Mouse (Mus musculus) forebrain, embryonic 16.5 days (tissue): ENCODE measurements around the gene Lrsam1. TPM values are rescaled to one million over a fixed set of nuclear protein-coding genes. Genes with fewer than 3 reads are reported as not detected.
A peak's percentile ranks its signal among the peaks of the same experiment; 100 is the strongest.

Experiments
- ATAC-seq: fragments of 200-750 bp; cut with Nextera tagmentation; 2 replicates; pipeline ENCODE4 v1.8.0; 2017; ENCODE audit warnings: mild to moderate bottlenecking, moderate library complexity
- H3K27ac ChIP-seq: fragments of 300-500 bp; sonication (generic); 2 replicates; pipeline ENCODE4 v1.5.1; 2014; ENCODE audit warnings: low read length, control low read depth
- H3K27me3 ChIP-seq: fragments of 300-500 bp; sonication (generic); replicated peaks from 2 replicates; pipeline ENCODE4 v1.6.1; 2014; ENCODE audit warnings: low read length; ENCODE audit not compliant: control insufficient read depth, insufficient read depth
- H3K36me3 ChIP-seq: fragments of 300-500 bp; sonication (generic); 2 replicates; pipeline ENCODE4 v1.6.1; 2014; ENCODE audit not compliant: control insufficient read depth, insufficient read depth
- H3K4me1 ChIP-seq: fragments of 300-500 bp; sonication (generic); replicated peaks from 2 replicates; pipeline ENCODE4 v1.6.1; 2014; ENCODE audit warnings: low read length; ENCODE audit not compliant: control insufficient read depth, insufficient read depth
- H3K4me2 ChIP-seq: fragments of 300-500 bp; sonication (generic); 2 replicates; pipeline ENCODE4 v1.6.1; 2014; ENCODE audit warnings: mild to moderate bottlenecking, low read length, control low read depth
- H3K4me3 ChIP-seq: fragments of 300-500 bp; sonication (generic); replicated peaks from 2 replicates; pipeline ENCODE4 v1.5.1; 2014; ENCODE audit warnings: mild to moderate bottlenecking, low read length, control low read depth
- H3K9ac ChIP-seq: fragments of 300-500 bp; sonication (generic); replicated peaks from 2 replicates; pipeline ENCODE4 v1.6.1; 2014; ENCODE audit warnings: low read depth, low read length, control low read depth
- H3K9me3 ChIP-seq: fragments of 300-500 bp; sonication (generic); 2 replicates; pipeline ENCODE4 v1.6.1; 2016; ENCODE audit warnings: low read length; ENCODE audit not compliant: control insufficient read depth
- WGBS: fragments of 180-500 bp; shearing (Covaris S2); extraction: QIAGEN DNeasy Blood & Tissue Kit; methylation state at CpG from one replicate; pipeline ENCODE4 v1.1.7; 2014; 5-methylcytosine and 5-hydroxymethylcytosine counted together
- polyA plus RNA-seq: library from polyadenylated mRNA; unstranded; fragments of >200 nt; fragmentation: Nextera tagmentation; extraction: Ambion mirVana; gene quantifications from 2 replicates; pipeline ENCODE4 v1.2.1, GENCODE M21; 2015

Lrsam1 gene
- polyA plus RNA-seq, 1 experiment from 2014 or later, result 21.9 TPM

DNA sequence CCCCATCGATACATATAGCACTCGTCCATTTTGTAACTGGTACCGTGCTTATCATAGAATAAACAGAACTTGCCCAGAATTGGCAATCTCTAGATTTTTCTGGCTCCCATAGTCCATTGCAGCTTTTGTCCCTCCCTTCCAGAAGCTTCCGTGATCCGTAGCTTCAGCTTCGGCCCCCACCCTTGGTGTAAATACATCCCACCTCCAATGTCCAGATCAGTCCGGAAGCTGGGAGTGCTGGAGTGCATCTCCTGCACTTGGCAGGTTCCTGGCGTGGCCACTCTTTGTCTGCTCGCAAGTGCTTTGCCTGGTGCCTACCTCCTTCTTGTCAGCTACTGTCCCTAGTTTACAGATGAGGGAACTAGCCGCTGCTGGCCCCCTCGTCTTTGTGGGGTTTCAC lies 52.6 kb downstream of the Lrsam1 start:
- Histone ChIP-seq H3K9me3 (no peaks in the 10 kb centered on the region), H3K4me1 (peaks cover 25% of the 10 kb centered on the region), H3K36me3 (peaks cover 3% of the 10 kb centered on the region; the same call in 1 of the 2 replicates), H3K4me3 (no peak overlapping the region), H3K27ac (peak overlapping the region; percentile 87), H3K27me3 (no peaks in the 10 kb centered on the region), H3K4me2 (peak overlapping the region; percentile 31; the same call in 1 of the 2 replicates), H3K9ac (peak overlapping the region; percentile 41)
- 19% methylated on average over 11 of the region's 11 CpGs for WGBS
- ATAC-seq, result no peak

DNA sequence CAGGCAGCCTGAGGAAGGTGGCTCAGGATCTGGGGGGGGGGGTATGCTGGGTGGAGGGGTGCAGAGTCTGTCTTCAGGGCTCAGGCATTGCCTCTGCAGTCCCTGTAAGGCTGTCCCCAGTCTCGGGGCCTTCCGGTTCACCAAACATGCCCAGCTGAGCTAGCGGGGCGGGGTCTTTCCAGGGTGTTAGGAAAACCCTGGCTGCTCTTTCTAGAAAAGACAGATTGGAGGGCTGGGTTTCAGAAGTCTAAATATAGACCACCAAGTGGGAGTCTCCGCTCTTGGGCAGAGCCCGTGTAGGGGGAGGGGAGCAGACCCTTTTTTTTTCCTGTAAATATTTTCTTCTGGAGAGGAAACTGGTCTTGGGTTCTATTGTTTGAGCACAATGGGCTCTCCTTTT lies 53.1 kb downstream of the Lrsam1 start:
- Histone ChIP-seq H3K9me3 (no peaks in the 10 kb centered on the region), H3K36me3 (peaks cover 3% of the 10 kb centered on the region; the same call in 1 of the 2 replicates), H3K27me3 (no peaks in the 10 kb centered on the region), H3K4me1 (peaks cover 25% of the 10 kb centered on the region), H3K4me3 (no peak overlapping the region), H3K9ac (peak overlapping the region; percentile 41), H3K4me2 (peak overlapping the region; percentile 31; the same call in 1 of the 2 replicates), H3K27ac (peak overlapping the region; percentile 87)
- peak; percentile 82 for ATAC-seq
- WGBS, result under 1% methylated on average over 6 of the region's 6 CpGs

DNA sequence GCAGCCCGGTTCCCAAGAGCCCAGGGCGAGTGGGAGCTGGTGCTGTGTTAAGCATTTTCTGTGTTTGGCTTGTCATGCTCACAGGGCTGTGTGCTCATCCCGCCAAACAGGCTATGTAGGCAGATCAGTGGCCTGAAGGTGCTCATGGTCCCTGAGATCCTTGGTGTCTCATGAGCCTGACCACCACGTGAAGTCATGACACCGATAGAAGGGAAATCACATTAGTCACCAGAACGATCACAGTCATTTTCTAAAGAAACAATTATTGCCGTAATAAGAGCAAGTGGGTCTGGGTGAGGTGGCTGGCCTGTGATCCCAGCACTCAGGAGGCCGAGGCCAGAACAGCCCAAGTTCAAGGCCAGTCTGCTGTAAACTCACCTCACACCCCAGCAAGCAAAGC lies 54.0 kb downstream of the Lrsam1 start:
- ATAC-seq, result no peak
- Histone ChIP-seq H3K36me3 (peaks cover 3% of the 10 kb centered on the region; the same call in 1 of the 2 replicates), H3K9me3 (no peaks in the 10 kb centered on the region), H3K27me3 (no peaks in the 10 kb centered on the region), H3K27ac (peak overlapping the region; percentile 11; the same call in 1 of the 2 replicates), H3K4me1 (peaks cover 25% of the 10 kb centered on the region), H3K4me2 (no peak overlapping the region), H3K4me3 (no peak overlapping the region), H3K9ac (peak overlapping the region; percentile 26; the same call in 1 of the 2 replicates)
- WGBS, result 59% methylated on average over 8 of the region's 8 CpGs

DNA sequence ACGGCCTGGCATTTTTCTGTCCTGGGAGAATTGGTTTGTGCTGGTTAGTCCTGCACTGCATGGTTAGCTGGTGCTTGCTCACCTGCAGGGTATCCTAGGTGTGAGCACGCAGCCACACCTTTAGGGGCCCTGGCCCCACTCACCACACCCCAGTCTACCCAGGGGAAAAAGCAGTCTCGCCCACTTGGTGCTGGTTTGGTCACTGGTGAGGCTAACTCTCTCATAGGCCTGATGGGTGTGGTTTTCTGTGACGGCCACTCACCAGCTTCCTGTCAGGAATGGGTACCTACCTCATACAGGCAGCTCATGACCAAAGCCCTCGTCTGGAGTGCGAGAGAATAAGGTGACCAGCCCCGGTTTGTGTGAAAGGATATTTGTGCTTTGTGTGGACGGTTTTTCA lies 56.1 kb downstream of the Lrsam1 start:
- Histone ChIP-seq H3K9me3 (no peaks in the 10 kb centered on the region), H3K9ac (no peak overlapping the region), H3K4me1 (peaks cover 25% of the 10 kb centered on the region), H3K4me2 (no peak overlapping the region), H3K27me3 (no peaks in the 10 kb centered on the region), H3K4me3 (no peak overlapping the region), H3K36me3 (no peaks in the 10 kb centered on the region), H3K27ac (no peak overlapping the region)
- WGBS, result 80% methylated on average over 8 of the region's 8 CpGs
- ATAC-seq, result no peak

DNA sequence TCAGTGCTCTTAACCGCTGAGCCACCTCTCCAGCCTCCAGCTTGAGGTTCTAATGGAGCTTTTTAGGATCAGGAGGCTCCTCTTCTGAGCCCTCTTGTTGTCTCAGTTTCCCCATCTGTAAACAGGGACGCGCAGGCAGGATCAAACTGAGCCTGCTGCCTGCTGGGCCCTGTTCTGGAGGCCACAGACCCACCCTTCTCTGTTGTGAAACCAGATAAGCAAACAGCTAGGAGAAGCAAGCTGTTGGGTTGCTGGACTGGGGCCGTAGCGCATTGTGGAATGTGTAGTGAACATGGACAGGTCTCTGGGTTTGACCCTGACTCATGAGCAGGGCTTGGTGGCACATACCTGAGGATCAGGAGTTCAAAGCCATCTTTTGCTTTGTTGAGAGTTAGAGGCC lies 56.8 kb downstream of the Lrsam1 start:
- H3K36me3 ChIP-seq, result no peaks in the 10 kb centered on the region
- 90% methylated on average over 5 of the region's 5 CpGs for WGBS

DNA sequence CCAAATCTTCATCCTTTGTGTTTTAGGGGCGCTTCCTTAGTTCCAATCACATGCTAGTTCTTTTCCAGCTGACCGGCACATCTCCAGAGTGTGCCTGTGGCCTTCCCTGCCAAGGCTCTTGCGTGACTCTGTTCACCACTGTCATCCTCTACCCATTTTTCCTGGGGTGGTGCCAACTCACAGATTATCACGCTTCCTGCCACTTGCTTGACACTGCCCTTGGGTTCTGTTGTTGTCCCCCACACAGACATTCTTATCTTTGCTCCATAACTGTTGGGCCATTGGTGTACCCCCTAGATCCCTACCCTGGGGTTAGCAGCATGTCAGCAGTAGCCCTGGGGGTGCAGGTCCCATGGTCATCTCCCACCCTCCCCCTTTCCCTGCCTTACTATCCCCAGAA lies 57.9 kb downstream of the Lrsam1 start:
- no peaks in the 10 kb centered on the region for H3K9me3 ChIP-seq
- no peak overlapping the region for H3K4me2 ChIP-seq
- H3K4me3 ChIP-seq, result no peak overlapping the region
- ATAC-seq, result no peak
- no peak overlapping the region for H3K9ac ChIP-seq
- no peaks in the 10 kb centered on the region for H3K27me3 ChIP-seq
- WGBS, result 86% methylated on average over 4 of the region's 4 CpGs
- no peak overlapping the region for H3K27ac ChIP-seq
- peaks cover 17% of the 10 kb centered on the region for H3K4me1 ChIP-seq
- H3K36me3 ChIP-seq, result no peaks in the 10 kb centered on the region

More for the DNA sequence above, 56.8 kb downstream of the Lrsam1 start:
- Histone ChIP-seq H3K27ac (no peak overlapping the region), H3K4me2 (no peak overlapping the region), H3K9ac (no peak overlapping the region), H3K4me3 (no peak overlapping the region), H3K4me1 (peaks cover 25% of the 10 kb centered on the region), H3K27me3 (no peaks in the 10 kb centered on the region), H3K9me3 (no peaks in the 10 kb centered on the region)
- no peak for ATAC-seq

DNA sequence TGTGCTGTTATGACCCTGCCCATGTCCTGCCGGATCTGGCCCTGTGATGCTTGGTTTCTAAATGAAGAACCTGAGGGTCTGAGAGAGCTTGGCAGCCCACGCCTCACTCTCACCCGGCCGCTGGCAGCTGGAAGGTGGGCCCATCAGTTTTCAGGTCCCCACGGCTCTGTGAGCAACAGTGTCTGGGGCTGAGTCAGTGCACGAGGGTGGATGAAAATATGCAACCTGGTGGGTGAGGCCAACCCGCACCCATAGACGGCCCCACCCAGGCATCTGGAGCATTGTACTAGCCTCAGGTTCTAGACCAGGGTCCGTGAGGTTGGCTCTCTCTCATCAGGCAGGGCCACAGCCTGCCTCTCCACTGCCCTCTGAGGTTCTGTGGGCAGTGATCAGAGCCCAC lies 59.3 kb downstream of the Lrsam1 start:
- WGBS, result 90% methylated on average over 9 of the region's 9 CpGs
- Histone ChIP-seq H3K27me3 (no peaks in the 10 kb centered on the region), H3K4me3 (no peak overlapping the region), H3K4me1 (peaks cover 5% of the 10 kb centered on the region; the same call in 1 of the 2 replicates), H3K36me3 (no peaks in the 10 kb centered on the region), H3K27ac (no peak overlapping the region), H3K9ac (no peak overlapping the region), H3K4me2 (no peak overlapping the region), H3K9me3 (no peaks in the 10 kb centered on the region)
- ATAC-seq, result no peak

DNA sequence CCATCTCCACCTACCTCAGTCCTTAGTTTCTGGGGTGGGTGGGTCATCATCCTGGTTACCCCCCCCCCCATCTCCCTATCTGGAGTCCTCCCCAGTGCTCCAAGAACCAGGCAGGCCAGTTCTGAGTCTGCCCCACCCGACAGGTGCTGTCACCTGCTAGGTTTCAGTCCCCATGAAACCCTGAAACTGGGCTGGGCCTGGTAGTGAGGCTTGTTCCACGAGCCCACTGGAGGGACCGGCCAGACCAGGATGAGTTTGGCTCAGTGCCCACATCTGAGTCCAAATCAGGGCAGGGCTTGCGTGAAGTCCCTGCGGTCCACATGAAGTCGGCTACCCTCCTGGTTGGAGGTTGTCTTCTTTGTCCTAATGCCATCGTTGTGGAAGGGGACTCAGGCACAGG lies 62.4 kb downstream of the Lrsam1 start:
- Histone ChIP-seq H3K4me2 (no peak overlapping the region), H3K27ac (no peak overlapping the region), H3K36me3 (no peaks in the 10 kb centered on the region), H3K4me1 (peaks cover 19% of the 10 kb centered on the region), H3K4me3 (no peak overlapping the region), H3K27me3 (no peaks in the 10 kb centered on the region), H3K9me3 (no peaks in the 10 kb centered on the region), H3K9ac (no peak overlapping the region)
- 61% methylated on average over 7 of the region's 7 CpGs for WGBS
- ATAC-seq, result no peak

DNA sequence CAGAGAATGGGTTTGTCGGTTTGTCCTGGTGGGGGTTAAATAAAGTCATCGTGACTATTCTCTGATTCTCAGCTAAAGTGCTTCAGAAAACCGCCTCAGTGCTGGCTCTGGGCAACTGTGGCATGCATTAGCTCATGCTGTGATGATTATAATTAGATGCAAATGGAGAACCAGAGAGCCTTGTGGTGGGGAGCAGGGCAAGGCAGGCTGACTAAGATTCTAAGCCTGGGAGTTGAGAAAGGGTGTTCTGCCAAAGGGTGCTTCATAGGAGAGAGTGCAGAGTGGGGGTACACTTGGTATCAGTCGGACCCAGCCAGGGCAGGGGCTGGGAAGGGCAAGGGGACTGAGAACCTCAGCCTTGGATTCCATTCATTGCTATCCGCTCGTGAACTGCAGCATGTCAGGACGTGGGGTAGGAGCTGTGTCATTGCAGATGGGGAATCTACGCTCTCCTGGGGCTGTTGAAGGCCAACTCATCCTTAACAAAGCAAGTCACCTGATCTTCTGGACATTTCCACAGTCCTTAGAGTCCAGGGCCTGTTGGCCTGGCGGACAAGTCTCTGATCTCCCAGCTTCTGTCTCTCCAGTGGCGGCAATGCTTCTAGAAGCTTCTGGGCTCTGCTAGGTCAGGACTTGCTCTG lies 64.8 kb downstream of the Lrsam1 start:
- no peak overlapping the region for H3K4me3 ChIP-seq
- H3K27ac ChIP-seq, result 0 out of 2 replicates have a peak overlapping the region, but pooled peaks have one; percentile 4
- no peaks in the 10 kb centered on the region for H3K36me3 ChIP-seq
- no peak overlapping the region for H3K4me2 ChIP-seq
- no peaks in the 10 kb centered on the region for H3K27me3 ChIP-seq
- 45% methylated on average over 10 of the region's 10 CpGs for WGBS
- no peak overlapping the region for H3K9ac ChIP-seq
- H3K4me1 ChIP-seq, result peaks cover 19% of the 10 kb centered on the region
- H3K9me3 ChIP-seq, result no peaks in the 10 kb centered on the region
- ATAC-seq, result peak; percentile 67
